Mouse (Mus musculus) layer of hippocampus, adult 6 months (tissue): ENCODE measurements around the gene Gm16253. TPM values are rescaled to one million over a fixed set of nuclear protein-coding genes. Genes with fewer than 3 reads are reported as not detected.

Experiments
- long read RNA-seq, 2 experiments: library from polyadenylated mRNA; unstranded; transcript quantifications; one replicate each; pipeline ENCODE4 v2.0.0; 2019 to 2020
- polyA plus RNA-seq: library from polyadenylated mRNA; unstranded; fragments of <200 nt; fragmentation: Nextera tagmentation; gene quantifications from 2 replicates; pipeline ENCODE4 v1.2.3, GENCODE M21; 2021

The Gm16253 gene
- 0.30 and 0.41 TPM in 2 replicates for polyA plus RNA-seq
- long read RNA-seq, experiment 1, partial matches to known transcripts: 0 of 3 reads
- long read RNA-seq, experiment 1, other reads (novel, unspliced or antisense): 3 of 3 reads
- long read RNA-seq, experiment 2, partial matches to known transcripts: 0 of 4 reads
- long read RNA-seq, experiment 2, other reads (novel, unspliced or antisense): 4 of 4 reads

DNA sequence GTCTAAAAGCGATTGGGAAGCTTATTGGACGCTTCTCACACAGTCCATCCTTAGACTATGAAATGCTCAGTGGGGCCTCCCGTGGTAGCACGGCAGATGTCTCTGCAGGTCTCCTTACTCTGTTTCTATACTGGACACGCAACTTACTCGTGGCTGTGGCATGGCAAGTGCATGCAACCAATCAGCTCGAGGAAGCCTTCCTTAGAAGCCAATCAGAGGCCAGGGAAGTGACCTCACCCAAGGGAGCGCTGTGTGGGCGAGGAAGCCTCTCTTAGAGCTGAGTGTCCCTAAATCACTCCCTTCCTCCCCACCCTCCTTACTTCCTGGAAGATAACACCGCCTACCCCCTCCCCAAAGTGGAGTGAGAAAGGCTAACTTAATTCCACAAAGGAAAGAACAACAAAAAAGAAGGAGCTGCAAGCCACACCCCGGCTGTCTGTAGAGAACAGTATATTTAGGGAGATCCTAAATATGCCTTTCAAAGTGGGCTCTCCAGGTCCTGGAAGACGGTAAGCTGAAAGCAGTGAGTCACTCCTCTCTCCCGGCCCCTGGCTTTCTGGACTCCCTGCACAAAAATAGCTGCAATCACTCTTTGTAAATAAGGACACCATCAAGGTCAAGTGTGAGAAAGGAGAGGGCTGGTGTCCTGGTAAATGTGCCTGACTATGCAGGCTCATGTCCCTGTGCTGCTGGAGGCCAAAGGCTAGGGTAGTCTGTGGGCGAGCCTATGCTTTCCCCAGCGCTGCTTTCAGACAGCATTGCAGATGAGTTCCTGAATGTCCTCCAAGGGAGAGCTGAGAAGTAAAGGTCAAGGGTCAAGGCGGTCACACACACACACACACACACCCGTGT is at the start of gene Gm16253:
Gene Gm16253 (plus strand): TSS at position 295 of the 852 bp plus-strand sequence.

DNA sequence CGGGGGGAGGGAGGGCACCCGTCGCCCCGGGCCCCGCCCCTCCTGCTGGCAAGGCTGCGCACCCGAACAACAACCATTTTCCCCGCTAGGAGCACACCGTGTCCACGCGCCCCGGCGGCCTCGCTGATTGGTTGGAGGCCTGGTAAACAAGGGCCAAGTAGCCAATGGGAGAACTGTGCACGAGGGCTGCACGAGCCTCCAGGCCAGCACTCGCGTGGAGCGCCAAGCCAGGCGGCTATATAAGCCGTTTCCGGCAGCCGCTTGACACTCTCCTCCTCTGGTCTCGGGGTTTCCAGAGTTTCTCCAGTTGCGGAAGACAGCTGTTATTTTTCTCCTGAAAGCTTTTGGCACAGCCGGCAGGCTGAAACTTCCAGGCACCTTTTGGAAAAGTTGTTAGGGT is 19.1 kb upstream of the Gm16253 start, which contains the start of gene Txnip:
Gene Txnip (plus strand): TSS at position 264 of the 400 bp plus-strand sequence.

DNA sequence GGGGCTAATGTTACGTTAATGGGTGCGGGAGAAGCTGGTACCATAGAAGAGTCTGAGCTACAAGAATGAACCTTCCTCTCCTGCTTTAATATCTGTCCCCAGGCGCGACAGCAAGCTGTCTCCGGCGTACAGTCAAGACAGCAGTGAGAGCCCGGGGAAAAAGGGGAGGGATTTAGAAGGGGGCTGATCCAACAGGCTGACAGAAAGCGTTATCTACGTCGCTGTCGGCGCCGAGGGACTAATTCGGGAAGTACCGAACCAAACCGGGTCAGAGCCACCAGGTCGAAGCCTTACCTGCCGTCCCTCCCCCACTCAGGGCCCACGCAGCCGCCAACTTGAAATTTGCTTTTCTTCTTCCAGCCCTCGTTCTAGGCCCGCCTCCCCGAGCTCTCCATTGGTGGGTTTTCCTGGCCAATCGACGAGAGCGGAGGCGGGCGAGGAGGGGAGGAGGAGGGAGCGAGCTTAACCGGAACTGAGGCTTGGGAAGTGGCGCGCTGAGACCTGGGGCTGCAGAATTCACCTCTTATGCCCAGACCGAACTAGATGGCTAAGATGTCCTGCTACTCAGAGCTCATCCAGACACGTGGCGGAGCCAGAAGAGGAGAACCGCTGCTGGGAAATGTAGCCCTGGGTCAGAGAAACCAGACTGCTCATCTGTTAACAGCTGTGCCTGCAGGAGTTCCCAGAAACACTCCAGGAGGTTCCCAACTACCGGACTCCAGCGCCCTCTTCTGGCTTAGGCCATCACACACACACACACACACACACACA is 17.2 kb downstream of the Gm16253 start, which contains the start of gene Polr3gl:
Gene Polr3gl (minus strand): TSS at position 392 of the 771 bp plus-strand sequence.

DNA sequence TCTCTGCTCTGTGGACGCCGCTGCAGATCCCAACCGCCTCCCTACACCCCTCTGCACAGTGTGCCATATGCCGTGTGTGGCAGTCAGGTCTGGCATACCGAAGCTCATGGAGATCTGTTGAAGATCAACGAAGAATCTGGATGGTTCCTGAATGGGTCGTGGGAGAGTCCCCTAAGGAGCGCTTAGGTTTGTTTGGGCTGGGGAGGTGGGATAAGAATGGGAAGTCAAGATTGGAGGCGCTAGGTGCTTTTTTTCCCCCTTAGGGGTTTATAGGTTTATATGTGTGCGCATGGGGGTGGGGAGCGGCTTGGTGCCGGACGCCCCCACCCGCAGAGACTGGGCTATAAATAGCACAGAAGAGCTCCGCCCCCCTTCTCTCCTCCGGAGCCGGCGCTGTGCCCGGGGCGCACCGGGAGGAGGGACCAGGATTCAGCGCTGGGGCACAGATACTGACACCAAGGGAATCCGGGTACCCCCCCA is 19.5 kb downstream of the Gm16253 start, which contains the start of gene Ankrd34a:
Gene Ankrd34a (plus strand): TSS at position 409 of the 480 bp plus-strand sequence.

DNA sequence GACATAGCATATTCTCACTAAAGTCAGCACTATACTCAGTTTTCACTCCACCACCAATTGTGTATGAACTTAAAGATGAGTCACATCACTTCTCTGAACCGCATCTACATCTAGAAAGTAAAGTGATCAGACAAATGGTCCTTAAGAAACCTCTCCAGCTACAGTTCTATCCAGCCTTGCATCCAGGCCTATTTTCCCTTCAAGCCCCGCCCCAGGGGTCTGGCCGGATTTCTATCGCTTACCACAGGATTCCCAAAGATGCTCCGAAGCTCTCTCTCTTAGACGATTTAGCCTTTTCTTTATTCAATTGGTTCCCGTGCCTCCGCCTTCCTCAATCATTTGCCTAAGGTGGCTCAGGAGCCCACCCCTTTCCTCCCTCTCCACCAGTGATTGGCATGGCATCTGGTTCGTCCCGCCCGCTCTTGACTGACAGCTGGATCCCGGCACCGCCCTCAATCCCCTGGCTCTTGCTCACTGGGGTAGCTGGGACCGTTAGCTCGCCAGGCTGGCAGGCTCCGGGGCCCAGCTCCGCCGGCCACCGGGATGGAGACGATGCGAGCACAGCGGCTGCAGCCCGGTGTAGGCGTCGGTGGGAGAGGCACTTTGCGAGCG is 24.0 kb downstream of the Gm16253 start, which contains the start of gene Lix1l:
Gene Lix1l (plus strand): TSS at position 511 of the 612 bp plus-strand sequence.

DNA sequence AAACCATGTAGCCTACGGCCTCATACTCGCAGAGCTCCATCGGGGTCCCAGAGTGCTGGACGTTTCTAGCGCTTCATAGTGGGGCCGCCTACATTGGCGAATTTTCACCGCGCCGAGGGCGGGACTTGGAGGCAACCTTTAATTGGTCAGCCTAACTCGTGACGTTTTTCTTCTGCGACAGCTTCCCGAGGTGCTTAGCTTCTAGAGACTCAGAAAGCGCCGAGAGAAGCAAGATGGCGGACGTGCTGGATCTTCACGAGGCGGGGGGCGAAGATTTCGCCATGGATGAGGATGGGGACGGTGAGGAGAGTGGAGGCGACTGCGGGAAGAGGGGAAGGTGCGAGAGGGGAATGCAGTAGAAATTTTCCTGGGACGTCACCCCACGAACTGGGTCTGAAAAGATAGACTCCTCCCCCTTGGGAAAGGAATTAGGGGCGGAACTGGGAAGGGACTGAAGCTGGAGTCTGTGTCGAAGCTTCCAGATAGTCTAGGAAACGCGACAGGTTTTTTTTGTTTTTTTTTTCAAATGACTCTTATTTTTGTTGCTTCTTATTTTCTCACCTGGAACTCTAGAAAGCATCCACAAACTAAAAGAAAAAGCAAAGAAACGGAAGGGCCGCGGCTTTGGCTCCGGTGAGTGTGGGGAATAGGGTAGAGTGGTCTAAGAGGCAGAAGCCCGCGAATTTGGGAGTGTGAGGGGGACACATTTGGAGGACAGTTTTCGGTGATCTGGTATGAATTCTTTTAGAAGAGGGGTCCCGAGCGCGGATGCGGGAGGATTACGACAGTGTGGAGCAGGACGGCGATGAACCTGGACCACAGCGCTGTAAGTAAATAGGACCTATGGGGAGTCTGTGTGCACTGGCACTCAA is 53.2 kb downstream of the Gm16253 start, which contains the start of gene Rbm8a:
Gene Rbm8a (plus strand): TSS at position 205 of the 872 bp plus-strand sequence.

Other genes with a start within 250 kb of the Gm16253 start
- 0.14 TPM in 1 of 2 replicates, not detected in the other for gene BC107364, start 124.7 kb upstream of the Gm16253 start, polyA plus RNA-seq
- gene Hfe2, start 51.8 kb upstream of the Gm16253 start, polyA plus RNA-seq: 0.19 and 0.55 TPM in 2 replicates
- 5.2 and 6.2 TPM in 2 replicates for gene Txnip, start 19.0 kb upstream of the Gm16253 start, polyA plus RNA-seq
- gene Polr3gl, start 17.2 kb downstream of the Gm16253 start, polyA plus RNA-seq: 17.9 and 18.7 TPM in 2 replicates
- 30.7 and 38.3 TPM in 2 replicates for gene Ankrd34a, start 19.7 kb downstream of the Gm16253 start, polyA plus RNA-seq
- gene Lix1l, start 24.2 kb downstream of the Gm16253 start, polyA plus RNA-seq: 1.2 and 1.4 TPM in 2 replicates
- 22.5 and 30.1 TPM in 2 replicates for gene Rbm8a, start 52.9 kb downstream of the Gm16253 start, polyA plus RNA-seq
- 106 and 113 TPM in 2 replicates for gene Pex11b, start 58.4 kb downstream of the Gm16253 start, polyA plus RNA-seq
- gene Gm42957, start 58.5 kb downstream of the Gm16253 start, polyA plus RNA-seq: not detected in 2 replicates
- gene Itga10, start 68.6 kb downstream of the Gm16253 start, polyA plus RNA-seq: 0.06 and 0.10 TPM in 2 replicates
- 3.0 and 3.7 TPM in 2 replicates for gene Ankrd35, start 93.1 kb downstream of the Gm16253 start, polyA plus RNA-seq
- 11.7 and 11.8 TPM in 2 replicates for gene Pias3, start 119.4 kb downstream of the Gm16253 start, polyA plus RNA-seq
- 11.9 and 12.1 TPM in 2 replicates for gene Nudt17, start 131.6 kb downstream of the Gm16253 start, polyA plus RNA-seq
- gene Polr3c, start 150.6 kb downstream of the Gm16253 start, polyA plus RNA-seq: 18.7 and 19.0 TPM in 2 replicates
- 32.6 and 38.0 TPM in 2 replicates for gene Rnf115, start 150.7 kb downstream of the Gm16253 start, polyA plus RNA-seq